Mouse (Mus musculus) thymus, postnatal 0 days (tissue): ENCODE data around the gene Hist1h1c. TPM values are rescaled to one million over a fixed set of nuclear protein-coding genes. Genes with fewer than 3 reads are reported as not detected.
A peak's percentile ranks its signal among the peaks of the same experiment; 100 is the strongest.
"Not testable (repeated sequence)": the region's sequence is repeated elsewhere in the genome, so short reads cannot be mapped to it uniquely, and the experiment has no call there.

Experiments used
- DNase-seq: peaks from one replicate; pipeline ENCODE4 v3.0.0-alpha.2; 2015; ENCODE audit warnings: low spot score
- polyA plus RNA-seq: library from polyadenylated mRNA; unstranded; fragments of >200 nt; fragmentation: Nextera tagmentation; extraction: Ambion mirVana; gene quantifications from 2 replicates; pipeline ENCODE4 v1.2.1, GENCODE M21; 2015

Hist1h1c gene
- 37.5 and 44.7 TPM in 2 replicates for polyA plus RNA-seq

DNA sequence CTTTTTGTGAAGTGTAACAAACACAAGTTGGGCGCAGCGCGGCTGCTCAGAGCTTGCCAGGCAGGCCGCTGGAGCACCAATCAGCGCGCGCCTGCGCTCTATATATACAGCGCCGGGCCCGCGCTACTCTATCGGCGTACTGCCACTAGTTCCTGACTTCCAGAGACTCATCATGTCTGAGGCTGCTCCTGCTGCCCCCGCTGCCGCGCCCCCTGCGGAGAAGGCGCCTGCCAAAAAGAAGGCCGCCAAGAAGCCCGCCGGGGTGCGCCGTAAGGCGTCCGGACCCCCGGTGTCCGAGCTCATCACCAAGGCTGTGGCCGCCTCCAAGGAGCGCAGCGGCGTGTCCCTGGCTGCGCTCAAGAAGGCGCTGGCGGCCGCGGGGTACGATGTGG, at the start of gene Hist1h1c:
Gene Hist1h1c (plus strand): TSS at position 132 of the 392 bp plus-strand sequence.
- DNase-seq, result peak; percentile 96

DNA sequence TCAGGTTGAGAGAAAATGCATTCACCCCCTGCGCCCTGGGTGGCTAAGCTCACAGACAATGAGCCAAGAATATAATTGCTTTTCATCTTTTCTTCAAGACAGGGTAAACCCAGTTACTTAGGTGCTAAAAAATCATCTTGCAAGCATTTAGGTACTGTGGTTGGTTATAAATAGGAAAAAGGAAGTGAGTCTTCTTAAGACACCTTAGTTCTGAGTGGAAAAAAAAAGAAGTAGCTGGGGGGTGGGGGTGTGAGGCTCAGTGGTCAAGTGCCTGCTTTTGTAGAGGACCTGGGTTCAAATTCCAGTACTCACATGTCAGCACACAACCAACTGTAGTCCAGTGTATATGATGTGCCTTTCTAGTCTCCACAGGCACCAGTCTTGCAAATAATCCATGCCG, 49.7 kb upstream of the Hist1h1c start:
- no peak for DNase-seq

DNA sequence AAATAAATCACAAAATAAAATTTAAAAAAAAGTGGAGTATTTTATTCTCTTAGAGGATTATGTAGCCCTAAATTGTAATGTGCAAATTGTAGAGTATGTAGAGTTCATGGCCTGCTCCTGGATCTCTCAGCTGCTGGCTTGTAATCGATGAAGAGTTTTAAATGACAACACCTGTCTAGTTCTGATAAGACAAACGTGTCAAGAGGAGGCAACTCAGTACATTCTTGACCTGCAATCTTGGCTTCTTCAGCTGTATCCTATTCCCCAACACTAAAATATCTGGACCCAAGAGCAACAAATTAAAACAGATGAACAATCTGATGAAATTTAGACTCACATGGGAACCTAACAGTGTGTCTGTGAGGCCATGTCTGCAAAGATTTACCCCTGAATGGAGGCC, 49.1 kb upstream of the Hist1h1c start:
- DNase-seq, result no peak

DNA sequence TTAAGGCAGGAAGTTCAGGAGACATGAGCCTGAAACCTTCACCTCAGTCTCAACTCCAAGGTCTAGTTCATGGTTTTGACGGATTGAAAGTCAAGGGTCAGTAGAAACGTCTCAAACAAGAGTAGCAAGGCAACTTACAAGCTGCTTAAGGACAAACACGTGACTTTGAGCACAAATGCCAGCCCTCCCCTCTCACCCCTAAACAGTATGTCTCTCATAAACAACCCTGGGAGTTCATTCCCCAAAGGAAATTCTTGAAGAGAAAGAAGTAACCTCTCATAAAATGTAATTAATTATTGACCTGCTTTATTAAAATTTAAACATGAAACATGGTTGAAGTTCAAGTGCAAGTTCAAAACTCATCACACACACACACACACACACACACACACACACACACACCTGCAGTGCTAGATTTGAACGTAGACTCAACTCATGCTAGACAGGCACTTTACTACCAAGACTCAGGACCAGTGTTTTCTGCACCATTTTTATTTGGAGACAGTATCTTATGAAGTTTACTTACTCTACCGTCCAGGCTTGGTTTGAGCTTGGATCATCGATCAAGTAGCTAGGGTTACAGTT, 44.7 kb upstream of the Hist1h1c start:
- no peak for DNase-seq

DNA sequence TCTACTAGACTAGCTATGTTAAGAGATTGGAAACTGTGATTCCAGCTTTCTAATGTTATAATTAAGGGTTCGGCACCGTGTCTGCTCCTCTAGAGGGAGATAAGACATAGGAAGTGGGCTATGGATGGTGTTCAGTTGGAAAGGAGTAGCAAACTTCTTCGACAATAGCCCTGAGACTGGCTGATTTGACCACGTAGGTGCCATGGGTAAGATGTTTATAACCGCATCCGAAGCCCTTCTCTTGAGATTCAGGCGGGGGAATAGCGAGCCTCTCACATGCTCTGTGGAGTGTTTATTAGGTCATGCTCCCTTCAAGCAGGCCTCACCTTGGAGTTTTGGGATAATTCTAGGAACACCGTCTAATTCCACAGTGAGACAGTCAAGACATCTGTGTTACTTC, 43.7 kb upstream of the Hist1h1c start:
- no peak for DNase-seq

DNA sequence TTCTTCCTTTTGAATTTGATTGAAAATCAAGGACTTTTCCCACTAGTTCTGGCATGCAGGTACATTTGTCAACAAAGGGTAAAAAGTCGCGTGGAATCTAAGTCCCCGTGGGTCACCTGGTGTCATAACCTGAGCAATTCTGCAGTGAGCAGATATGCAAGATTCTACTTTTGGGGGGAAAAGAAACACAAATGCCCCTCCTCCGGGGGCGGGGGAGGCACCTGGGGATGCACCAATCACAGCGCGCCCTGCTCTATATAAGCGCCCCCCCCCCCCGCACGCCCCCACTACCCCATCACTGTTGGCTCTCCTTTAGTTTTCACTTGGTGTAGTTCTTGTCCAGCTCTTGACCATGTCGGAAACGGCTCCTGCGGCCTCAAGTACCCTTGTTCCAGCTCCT, 43.1 kb upstream of the Hist1h1c start, which contains the start of gene Hist1h1t:
Gene Hist1h1t (plus strand): TSS at position 301 of the 400 bp plus-strand sequence.
- DNase-seq, result no peak

DNA sequence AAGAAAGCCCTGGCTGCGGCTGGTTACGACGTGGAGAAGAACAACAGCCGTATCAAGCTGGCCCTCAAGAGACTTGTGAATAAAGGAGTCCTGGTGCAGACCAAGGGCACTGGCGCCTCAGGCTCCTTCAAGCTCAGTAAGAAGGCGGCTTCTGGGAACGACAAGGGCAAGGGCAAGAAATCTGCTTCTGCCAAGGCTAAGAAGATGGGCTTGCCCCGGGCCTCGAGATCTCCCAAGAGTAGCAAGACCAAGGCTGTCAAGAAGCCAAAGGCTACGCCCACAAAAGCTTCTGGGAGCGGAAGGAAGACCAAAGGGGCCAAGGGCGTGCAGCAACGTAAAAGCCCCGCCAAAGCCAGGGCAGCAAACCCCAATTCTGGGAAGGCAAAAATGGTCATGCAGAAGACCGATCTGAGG, 42.5 kb upstream of the Hist1h1c start:
- peak; percentile 57 for DNase-seq

DNA sequence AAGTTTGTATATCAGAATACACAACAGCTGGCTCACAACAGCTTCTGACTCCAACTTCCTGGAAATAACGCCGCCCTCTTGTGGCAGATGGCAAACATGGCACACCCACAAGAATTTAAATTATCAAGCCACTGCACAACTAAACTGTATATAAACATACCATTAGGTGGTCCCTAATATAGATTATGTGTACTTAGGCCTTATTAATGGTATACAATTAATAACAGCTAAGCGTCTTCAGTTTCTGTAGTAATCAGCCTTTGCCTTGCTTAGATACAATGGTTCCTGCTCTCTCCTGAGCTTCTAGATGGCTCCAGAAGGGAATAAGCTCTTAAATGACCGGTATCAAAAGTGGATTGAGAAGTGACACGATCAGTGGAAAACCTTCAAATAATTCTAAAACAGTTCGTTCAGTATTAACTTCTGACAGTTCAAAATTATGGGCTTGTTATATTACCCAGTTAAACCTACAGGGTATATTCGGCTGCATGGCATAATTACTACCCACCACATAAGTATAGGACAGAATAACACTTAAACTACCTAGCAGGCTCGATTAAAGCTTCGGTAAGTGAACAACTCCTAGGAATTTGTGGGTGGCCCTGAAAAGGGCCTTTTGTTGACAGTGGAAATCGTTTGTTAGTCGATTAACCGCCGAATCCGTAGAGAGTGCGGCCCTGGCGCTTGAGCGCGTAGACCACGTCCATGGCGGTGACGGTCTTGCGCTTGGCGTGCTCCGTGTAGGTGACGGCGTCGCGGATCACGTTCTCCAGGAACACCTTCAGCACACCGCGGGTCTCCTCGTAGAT, 40.9 kb upstream of the Hist1h1c start:
- peak; percentile 87 for DNase-seq

DNA sequence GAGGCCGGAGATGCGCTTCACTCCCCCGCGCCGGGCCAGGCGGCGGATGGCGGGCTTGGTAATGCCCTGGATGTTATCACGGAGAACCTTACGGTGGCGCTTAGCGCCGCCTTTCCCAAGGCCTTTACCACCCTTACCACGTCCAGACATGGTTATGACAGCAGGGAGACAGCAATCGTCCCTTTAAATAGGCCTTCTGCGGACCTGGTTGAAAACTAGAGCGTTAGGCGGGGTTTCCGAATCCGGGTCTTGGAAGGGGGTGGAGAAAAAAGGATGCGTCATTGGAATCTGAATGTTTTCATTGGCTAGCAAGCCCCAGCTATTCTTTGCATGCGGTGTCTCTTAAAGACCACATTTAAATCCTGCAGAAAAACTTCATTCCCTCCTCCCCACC, 40.3 kb upstream of the Hist1h1c start, which contains the start of gene Hist1h4c:
Gene Hist1h4c (minus strand): TSS at position 155 of the 394 bp plus-strand sequence.
- DNase-seq, result peak; percentile 99

DNA sequence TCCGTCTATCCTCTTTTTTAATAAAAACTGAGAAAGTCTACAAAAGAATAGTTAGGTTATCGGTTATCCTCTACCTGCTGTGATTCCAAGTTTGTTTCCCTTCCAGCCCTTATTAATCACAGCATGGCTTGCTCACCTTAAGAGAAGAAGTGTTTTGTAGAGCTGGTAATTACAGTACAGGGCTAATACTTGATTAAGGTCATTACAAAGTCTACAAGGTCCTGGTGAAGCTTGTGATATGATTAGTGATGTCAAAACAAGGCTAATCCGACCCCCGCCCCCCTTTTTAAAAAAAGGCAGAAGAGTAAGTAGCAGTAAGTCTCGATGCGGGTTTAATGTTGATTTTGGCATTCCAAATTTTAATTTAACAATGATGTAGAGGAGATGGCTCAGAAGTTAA, 39.6 kb upstream of the Hist1h1c start:
- DNase-seq, result no peak

DNA sequence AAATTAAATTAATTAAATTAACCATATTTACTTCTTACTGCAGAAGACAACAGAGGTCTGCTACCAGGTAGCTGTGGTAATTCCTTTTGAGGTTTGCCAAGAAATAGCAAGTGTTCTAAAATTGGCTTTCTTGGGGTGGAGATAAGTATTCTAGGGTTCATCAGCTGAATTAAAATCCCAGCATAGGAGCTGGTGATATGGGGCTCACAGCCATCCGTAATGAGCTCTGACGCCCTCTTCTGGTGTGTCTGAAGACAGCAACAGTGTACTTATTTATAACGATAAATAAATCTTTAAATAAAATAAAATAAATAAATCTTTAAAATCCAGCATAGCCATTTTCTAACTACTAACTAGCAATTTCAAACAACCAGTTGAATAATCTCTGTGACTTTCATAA, 38.8 kb upstream of the Hist1h1c start:
- DNase-seq, result no peak

DNA sequence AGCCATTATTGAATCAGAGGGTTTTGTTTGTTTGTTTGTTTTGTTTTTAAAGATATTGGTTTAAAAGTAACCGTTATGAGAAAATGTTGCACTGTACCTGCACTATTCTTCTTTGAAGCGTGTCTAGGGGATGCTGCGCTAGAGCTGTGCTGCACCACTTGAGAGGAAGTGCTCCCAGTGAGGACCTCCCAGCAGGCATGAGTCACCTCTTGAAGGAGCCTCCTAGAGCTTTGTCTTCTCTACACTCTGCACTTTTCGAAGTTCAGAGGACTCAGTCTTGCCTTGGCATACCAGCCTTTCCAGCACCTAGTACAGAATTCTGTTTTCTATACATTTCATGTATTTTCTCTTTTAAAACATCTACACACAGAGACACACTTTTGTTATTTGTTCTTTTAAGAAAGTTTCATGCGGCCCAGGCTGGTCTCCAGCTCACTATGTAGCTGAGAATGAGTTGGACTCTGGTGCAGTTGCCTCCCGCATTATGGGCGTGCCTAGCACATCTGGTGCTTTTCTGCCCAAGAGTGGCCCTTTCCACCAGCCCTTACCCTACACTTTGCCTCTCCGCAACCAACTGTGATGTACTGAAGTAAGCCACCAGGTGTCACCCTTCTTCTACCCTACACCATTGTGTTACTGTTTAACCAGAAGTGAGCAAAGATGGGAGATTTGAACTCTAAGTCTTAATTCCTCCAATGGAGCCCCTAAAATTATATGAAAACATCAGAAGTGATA, 37.7 kb upstream of the Hist1h1c start:
- peak; percentile 85 for DNase-seq

DNA sequence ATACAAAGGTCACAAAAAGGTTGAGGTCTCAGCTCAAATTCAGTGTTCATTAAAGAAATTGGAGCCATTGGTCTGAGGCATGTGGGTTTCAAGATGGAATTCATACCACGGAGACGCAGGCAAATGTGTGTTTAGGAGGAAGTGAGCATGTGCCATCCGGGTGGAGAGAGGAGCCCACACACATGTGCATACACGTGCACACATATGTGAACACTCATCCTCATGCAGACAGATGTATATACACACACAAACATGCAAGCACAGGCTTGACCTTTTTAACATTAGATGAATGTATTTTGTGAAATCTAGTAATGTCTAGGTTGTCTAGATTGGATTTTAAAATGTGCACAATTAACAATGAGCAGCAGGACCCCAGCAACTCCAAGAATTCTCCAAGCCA, 36.4 kb upstream of the Hist1h1c start:
- DNase-seq, result no peak

DNA sequence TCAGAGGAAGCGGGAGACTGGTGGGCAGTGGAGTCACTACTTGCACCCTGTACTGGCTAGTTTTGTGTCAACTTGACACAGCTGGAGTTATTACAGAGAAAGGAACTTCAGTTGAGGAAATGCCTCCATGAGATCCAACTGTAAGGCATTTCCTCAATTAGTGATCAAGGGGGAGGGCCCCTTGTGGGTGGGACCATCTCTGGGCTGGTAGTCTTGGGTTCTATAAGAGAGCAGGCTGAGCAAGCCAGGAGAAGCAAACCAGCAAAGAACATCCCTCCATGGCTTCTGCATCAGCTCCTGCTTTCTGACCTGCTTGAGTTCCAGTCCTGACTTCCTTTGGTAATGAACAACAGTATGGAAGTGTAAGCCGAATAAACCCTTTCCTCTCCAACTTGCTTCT, 35.8 kb upstream of the Hist1h1c start:
- DNase-seq, result not testable (repeated sequence)

DNA sequence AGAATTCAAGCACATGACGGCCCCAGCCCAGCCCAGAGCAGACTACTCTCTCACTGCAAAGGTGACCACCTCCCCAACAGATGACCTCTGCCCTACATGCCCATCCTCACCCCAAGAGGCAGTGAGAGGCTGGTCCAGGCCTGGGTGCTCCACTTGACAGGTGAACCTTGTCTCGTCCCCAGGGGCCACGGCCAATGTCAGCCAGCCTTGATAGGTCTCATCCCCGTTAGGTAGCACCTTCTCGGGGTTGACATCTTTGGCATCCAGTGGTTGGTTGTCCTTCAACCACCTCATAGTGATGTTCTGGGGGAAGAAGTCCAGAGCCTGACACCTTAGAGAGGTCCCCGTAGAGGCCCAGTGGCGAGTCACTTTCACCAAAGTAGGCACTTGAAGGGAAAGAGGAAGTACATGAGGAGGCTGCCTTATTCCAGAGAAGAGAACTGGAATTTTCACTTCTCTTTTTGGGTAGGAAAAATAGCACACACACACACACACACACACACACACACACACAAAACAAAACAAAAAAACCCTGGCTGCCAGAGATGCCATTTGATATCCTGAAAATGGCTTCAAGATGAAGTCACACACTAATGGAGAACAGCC, 32.8 kb upstream of the Hist1h1c start:
- no peak for DNase-seq

DNA sequence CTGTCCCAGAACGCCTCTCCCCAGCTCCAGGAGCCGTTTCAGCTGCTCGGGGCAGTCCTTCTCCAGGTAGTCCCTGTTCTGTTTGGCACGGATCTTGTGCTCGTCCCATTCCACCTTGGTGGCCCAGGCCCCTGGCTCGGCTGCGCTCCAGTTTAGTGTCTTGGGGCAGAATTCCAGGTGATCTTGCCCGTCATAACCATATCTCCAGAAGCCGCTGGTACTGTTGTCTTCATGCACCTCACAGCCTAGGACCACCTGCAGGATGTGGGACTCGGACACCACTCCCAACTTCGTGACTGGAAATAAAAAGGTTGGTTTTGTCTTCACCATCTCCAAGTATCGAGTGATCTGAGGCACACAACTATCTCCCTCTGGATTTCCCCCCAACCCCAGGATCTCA, 31.8 kb upstream of the Hist1h1c start:
- no peak for DNase-seq

DNA sequence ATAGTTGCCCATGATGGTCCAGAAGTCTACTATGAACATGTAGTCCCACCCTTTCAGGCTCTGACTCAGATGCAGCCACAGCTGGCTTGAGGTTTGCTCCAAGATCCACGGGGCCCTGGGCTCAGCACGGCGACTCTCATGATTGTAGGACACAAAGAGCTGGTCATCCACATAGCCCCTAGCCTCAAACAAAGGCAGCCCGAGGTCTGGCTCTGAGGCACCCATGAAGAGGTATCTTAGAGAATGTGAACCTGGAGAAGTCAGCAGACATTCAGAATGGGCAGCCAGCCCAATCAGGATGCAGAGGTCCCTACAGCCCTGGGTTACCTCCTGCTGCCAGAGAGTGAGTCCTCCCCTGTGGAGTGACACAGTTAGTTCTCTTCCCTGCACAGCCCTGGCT, 30.6 kb upstream of the Hist1h1c start:
- no peak for DNase-seq

DNA sequence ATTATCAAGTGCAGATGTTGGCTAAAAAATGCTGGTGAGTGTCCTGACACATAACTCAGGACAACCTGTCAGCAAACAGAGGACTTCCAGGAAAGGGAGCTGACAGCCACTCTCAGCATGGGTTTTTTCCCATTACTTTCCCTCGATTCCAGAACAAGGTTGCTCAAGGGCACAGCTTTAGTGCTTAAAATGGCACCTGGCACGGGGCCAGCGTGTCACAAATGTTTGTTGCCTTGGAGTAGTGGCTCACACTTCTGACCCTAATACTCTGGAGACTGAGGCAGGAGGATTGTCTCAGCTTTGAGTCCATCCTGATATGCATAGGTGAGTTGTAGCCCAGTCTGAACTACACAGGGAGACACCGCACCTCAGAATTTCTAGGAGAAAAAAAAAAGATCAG, 30.0 kb upstream of the Hist1h1c start:
- DNase-seq, result no peak

DNA sequence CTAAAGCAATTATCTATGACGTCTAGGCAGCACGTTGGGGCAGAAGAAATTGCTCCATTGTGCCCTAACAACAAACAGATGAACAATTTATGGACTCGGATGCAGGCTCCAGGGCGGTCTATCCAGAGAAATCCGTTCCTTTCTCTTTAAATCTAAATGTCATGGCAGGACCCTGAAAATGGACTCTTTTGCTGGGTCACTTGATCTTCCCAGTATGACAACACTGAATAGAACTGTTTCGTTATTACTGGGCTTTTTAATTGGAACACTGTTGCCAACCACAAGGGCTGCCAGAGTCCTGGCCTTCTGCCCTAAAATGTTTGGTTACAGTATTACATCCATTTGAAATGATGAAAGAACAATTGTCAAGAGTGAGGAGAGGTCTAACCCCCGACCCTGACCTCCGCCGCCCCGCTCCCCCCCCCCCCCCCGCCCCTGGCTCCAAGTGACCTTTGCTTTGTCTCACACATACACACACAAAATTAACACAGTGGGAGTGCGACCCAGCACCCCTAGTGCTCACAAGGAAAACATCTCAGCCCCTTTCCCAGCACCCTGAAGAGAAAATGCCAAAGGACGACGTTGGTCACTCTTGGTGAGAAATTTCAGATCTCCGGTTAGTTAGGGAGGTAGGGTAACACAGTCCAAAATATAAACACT, 28.8 kb upstream of the Hist1h1c start:
- no peak for DNase-seq

DNA sequence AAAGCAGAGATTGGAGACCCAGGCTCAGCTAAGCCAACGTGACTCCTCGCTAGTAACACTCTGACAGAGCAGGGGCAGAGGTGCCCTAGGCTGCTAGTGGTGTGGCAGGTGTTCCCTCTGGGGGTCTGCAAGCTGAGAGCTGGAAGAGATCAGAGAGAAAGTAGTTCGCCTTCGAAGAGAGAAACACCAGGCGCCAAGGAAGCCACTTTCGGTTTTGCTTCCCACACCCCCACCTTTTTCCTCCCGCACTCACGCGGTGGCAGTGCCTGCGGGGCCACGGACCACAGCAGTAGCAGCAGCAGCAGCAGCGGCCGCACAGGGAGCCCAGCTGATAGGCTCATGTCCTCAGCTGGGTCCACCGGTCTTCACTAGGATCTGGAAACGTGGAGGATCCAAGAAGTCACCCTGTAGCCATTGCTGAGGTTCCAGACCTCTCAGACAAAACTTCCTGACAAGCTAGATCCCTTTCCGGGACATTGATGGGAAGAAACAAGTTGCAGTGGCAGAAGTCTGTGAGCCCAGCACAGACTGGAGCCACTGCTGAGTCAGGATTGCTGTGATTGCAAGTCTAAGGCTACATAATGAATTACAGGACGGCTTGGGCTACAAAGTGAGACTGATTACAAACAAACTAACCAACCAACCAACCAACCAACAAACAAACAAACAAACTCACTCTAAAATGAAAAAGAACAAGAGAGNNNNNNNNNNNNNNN, 28.1 kb upstream of the Hist1h1c start, which contains the start of gene Hfe:
Gene Hfe (minus strand): TSS at position 481 of the 716 bp plus-strand sequence.
- DNase-seq, result peak; percentile 82
